Mouse (Mus musculus) heart, postnatal 36 days (tissue): ENCODE results near the gene Edem1. TPM values are rescaled to one million over a fixed set of nuclear protein-coding genes. Genes with fewer than 3 reads are reported as not detected.
"Not testable (repeated sequence)": the region's sequence is repeated elsewhere in the genome, so short reads cannot be mapped to it uniquely, and the experiment has no call there.

Experiments
- DNase-seq, 2 experiments: peaks; one replicate each; pipeline ENCODE4 v3.0.0; 2021 to 2022
- intact Hi-C: fragments of 180-260 bp; cut with DNase I; formaldehyde crosslinking; loops from one replicate; pipeline ENCODE4 v1.15.1; 2025
- total RNA-seq, 2 experiments: library from RNA; stranded (reverse); gene quantifications; 2 replicates each; pipeline ENCODE4 v1.2.3; 2021

Edem1 gene
- total RNA-seq, 2 experiments from 2014 or later, result 10.6 to 12.4 TPM

GRCm38 (mm10) chr6:108869031-108869430 is 40.6 kb downstream of the Edem1 start:
- DNase-seq, intact Hi-C loops: not testable (repeated sequence)

- DNase-seq, result no peak
- intact Hi-C loops, result no loop called here
Measured at GRCm38 (mm10) chr6:108870421-108870820, 42.0 kb downstream of the Edem1 start.

GRCm38 (mm10) chr6:108871251-108871650 is 42.8 kb downstream of the Edem1 start:
- DNase-seq, result no peak
- intact Hi-C loops, result no loop called here

DNA sequence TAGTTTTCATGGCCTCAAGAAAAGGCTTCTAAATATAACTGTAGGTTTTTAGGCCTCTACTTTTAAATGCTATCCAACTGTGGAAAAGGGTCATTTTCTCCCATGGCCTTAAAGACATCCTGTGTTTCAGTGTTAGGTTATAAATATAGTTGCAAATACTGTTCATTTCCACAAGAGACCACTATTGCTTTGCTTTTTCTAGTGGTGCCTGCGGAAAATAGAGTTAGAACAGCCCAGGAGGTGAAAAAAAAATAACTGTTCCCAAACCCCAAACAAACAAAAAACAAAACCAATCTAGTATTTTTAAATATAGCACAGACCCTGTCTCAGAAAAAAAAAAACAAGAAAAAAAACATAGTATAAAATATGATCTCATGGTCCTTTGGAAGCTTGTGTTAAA is 46.9 kb downstream of the Edem1 start:
- intact Hi-C loops, result loop anchor here (5.0 kb wide), 1 partner anchor 277 kb away; no protein-coding TSS in a partner anchor
- DNase-seq, result no peak

DNA sequence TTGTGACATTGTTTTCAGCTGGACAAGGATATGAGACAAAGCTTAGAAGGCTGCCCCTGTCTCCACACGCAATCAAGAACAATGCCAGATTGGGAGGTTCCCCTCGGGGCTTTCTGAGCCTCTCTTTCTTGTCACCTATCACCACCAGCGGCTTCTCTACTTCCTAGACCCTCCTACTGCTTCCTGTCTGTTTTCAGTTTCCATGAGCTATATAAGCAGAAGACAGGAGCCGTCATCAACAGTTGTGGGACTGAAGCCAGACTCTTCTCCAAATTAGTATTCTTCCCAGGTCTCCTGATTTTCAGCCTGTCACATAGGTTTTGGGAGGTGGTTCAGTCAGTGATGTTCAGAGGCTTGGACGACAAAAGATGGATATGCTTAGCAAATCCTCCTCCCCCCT is 47.6 kb downstream of the Edem1 start:
- DNase-seq, result peak; percentile 10 to 24
- intact Hi-C loops, result loop anchor here (5.0 kb wide), 1 partner anchor 276 kb away; no protein-coding TSS in a partner anchor

- intact Hi-C loops, result loop anchor here (5.0 kb wide), 1 partner anchor 276 kb away; no protein-coding TSS in a partner anchor
- DNase-seq, result no peak
Measured at GRCm38 (mm10) chr6:108876486-108876885, 48.0 kb downstream of the Edem1 start.

- no peak for DNase-seq
- intact Hi-C loops, result no loop called here
Measured at GRCm38 (mm10) chr6:108880368-108881013, 52.0 kb downstream of the Edem1 start.

- no peak for DNase-seq
- intact Hi-C loops, result no loop called here
Measured at GRCm38 (mm10) chr6:108881074-108881473, 52.6 kb downstream of the Edem1 start.

DNA sequence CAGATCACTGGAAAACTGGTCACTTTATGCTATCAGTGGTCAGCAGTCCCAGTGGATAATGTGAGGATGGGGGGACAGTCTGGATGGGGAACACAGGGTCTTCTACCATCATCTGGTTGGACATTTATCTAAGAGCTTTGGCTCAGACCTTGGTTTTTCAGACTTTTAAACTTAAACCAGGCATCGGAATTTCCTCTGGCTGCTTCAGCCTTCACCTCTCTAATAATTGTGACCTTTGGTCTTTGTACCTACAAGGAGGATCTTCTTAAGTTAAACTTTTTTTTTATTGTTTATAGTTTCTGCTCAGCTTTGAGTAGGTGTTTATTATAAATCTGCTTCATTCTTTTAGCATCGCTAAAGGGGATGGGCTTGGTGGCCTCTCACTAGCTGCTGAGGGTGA is 55.4 kb downstream of the Edem1 start:
- intact Hi-C loops, result no loop called here
- DNase-seq, result no peak

DNA sequence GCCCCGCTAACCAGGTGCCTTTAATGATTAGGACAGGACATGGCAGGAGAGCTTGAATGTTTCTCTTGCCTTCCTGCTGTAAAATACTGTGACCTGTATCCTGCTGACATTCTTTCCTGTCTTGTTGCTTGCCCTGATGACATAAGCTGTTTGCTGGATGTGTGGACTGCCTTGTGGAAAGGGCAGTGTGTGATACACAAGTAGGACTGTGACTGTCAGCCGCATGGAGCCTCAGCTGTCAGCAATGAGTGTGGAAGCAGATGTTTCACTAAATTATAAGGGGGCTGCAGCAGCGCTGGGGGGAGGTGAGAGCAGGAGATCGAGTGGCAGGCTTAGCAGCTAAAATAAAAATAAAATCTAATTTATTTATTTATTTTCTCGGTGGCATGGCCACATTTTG is 56.2 kb downstream of the Edem1 start:
- intact Hi-C loops, result no loop called here
- DNase-seq, result no peak

DNA sequence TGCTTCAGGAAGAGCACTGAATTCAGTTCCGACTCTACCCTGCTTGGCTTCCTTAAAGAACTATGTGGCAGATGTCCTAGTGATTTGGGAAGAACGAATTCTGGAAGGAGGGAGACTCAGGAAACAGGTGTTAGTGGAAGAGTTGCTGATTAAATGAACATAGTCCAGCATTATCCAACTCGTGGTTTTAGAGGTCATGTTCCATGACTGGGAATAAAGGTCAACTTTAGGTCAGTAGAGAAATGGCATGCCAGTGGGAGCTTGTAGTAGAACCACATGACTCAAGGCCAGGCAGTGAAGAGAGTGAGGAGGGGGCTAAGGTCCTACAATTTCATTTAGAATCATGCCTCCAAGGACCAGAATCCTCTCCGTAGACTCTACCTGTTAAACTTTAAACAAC is 57.9 kb downstream of the Edem1 start:
- DNase-seq, result no peak
- intact Hi-C loops, result no loop called here

- DNase-seq, result no peak
Measured at GRCm38 (mm10) chr6:108892589-108892988, 64.1 kb downstream of the Edem1 start.

DNA sequence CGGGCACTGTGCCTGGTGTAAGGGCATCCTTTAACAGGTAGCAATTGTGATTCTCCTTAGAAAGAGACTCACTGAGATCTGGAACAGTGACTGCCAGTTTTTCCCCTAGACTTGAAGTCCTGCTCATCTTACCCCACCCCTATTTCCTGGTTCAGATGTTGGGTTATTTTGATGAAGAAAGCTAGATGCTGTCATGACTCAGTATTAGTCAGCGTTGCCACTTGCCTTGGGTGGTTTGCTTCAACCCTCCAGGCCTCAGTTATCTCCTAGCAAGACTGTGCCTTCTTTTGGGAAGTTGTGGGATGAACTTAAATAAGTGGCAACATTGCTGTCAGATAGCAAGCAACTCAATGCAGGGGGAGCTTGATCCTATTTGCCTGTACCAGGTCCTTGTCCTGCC is 66.7 kb downstream of the Edem1 start:
- intact Hi-C loops, result no loop called here

More at GRCm38 (mm10) chr6:108892589-108892988, 64.1 kb downstream of the Edem1 start:
- intact Hi-C loops, result no loop called here

DNA sequence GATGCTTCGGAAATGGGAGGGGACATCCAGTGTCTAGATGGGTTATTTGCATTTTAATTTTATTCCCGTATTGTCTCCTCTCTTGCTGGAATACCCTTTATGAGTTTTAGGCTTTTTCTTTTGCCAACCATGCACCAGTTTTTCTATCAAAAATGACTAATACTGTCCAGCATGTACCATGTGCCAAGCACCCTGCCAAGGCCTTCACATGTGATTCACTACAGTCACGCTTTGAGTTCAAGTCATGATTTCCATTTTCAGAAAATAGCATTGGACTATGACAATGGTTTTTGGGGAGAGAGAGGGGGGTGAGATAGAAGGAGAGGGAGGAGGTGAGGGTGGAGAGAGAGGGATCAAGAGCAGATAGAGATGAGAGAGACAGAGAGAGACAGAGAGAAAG is 67.5 kb downstream of the Edem1 start:
- DNase-seq, result no peak
- intact Hi-C loops, result no loop called here

More for the DNA sequence above, 66.7 kb downstream of the Edem1 start:
- no peak for DNase-seq

GRCm38 (mm10) chr6:108896525-108897087 is 68.2 kb downstream of the Edem1 start:
- intact Hi-C loops, result no loop called here
- DNase-seq, result no peak

DNA sequence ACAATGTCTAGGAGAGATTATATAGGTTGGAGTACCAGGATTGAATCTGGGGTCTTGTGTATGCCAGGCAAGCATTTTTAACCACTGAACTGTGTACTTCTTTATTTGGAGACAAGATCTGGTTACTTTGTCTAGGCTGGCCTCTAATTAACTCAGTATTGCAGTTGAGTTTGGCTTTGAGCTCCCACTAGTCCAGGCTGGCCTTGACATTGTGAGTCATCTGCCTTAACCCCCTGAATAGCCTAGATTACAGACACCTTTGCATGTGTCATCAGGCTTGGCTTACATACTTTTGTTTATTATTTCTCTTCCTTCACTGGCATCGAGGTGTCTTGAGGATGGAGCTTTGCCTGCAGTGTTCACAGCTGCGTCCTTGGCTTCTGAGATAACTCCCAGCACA is 70.8 kb downstream of the Edem1 start:
- intact Hi-C loops, result no loop called here
- no peak for DNase-seq

GRCm38 (mm10) chr6:108902124-108902523 is 73.7 kb downstream of the Edem1 start:
- DNase-seq, result no peak
- intact Hi-C loops, result no loop called here

- intact Hi-C loops, result no loop called here
Measured at GRCm38 (mm10) chr6:108903280-108903679, 74.8 kb downstream of the Edem1 start.

DNA sequence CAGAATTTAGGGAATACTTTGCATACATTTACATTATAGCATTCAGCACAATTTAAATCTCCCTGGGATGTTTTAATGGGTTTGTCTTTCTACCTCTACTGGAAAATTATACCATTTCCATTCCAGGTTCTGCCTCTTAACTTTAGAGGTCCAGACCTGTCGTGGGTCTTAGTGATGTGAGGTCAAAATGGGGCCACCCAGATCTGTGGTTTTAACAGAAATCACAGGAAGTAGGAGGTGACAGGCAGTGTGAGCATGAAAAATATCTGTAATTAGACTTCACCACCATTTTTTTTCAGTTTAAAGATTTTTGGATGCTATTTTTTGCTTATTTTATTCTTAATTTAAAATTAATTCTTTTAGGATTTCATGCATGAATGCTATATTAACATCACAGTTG is 78.1 kb downstream of the Edem1 start:
- intact Hi-C loops, result no loop called here
- no peak for DNase-seq

More at GRCm38 (mm10) chr6:108903280-108903679, 74.8 kb downstream of the Edem1 start:
- no peak for DNase-seq
